Mouse (Mus musculus) megakaryocyte, embryonic 14.5 days (primary cell): ENCODE measurements around the gene Oas1d.

Experiments used
- FLI1 ChIP-seq: IDR thresholded peaks from 2 replicates; pipeline ENCODE4 v1.6.1; 2012; ENCODE audit warnings: low read length, inconsistent platforms, mixed read lengths
- GATA1 ChIP-seq: IDR thresholded peaks from 3 replicates; pipeline ENCODE4 v1.6.1; 2012; ENCODE audit warnings: mixed read lengths, low read length, inconsistent platforms, borderline replicate concordance

DNA sequence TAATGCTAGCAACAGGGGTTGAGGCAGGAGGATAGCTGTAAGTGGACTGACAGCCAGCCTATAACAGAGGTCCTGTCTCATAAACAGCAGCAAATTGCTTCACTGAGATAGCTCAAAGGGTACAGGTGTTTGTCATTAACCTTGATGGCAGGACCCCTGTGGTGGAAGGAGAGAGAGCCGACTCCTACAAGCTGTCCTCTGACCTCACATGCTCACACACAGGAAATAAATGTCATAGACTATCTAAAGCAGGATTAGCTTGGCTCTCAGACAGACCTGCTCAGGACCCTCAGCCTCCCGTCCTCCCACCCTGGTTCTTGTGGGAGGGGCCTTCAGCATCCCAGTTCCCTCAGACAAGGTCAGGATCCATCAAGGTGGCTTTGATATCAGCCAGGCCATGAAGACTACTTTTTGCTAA, 22.1 kb upstream of the Oas1d start:
- TF ChIP-seq GATA1 (no peak), FLI1 (no peak)
